Mouse (Mus musculus) fibroblast of lung, adult 2 months (primary cell): ENCODE data around the gene Tmem108.

Experiments
- DNase-seq: peaks from one replicate; pipeline ENCODE4 v3.0.0-alpha.2; 2011; ENCODE audit warnings: low read depth

The Tmem108 gene

DNA sequence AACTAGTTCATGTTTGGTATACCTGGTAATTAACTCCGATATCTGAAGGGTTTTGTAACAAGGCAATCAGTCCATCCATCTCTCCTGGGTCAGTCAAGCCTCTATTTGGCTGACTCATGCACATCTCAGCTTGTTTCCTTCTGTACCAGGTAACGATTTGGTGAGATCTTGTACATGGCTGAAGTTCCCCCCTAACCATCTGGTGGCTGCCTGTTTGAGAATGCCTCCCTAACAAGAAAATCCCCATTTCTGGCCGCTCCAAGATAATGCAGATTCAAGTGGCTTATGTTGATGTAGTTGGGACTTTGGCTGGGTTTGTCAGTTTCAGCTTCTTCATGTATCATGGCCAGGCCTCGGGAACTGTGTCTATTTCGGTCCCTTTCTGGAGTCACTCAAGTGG lies 170.8 kb downstream of the Tmem108 start:
- no peak for DNase-seq

DNA sequence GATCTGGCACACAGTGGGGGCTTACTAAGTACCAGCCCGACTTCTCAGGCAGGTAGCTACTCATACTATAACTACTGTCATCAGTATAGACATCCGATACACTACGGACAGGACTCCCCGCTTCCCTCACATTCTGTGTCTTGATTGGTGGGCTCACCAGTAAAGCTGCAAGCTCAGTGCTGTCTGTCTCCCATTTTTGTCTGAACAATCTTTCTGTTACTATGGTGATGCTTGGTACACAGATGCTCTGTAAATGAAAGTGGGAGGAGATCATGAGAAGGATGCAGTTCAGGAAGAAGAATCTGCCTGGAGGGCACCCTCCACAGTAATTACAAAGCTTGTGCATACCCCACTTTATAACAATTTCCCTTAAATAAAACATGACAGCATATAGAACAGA lies 176.8 kb downstream of the Tmem108 start:
- no peak for DNase-seq

DNA sequence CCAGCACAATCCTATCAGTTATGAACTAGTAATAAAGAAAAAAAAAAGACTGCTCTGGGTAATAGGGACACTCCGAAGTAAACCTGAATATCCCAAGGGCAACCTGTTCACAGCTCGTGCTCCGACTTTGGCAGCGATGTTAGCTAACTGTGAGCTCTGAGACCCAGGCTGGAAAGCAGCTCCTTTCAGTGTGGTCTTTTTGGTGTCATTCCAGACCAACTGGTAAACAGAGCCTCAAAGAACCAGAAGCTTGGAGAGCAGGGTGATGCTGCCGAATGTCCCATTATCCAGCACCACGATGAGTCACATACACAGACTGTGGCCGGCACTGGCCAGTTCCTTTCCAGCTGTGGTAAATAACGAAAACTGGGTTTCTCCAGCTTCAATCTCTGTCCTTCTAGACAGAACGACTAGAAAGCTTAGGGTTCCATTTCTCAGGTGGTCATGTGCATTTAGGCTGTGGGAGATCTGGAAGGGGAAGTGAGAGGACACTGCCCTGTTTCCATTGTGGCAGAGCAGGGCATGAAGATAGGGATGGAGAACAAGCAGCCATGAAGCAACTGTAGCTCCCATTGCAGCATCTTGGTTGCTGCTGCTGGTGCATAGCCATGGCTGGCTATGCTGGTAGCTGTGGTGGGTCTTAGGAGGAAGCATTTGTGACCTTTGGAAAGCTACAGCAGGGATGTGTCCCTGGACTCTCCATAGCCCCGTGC lies 179.2 kb downstream of the Tmem108 start:
- DNase-seq = no peak

DNA sequence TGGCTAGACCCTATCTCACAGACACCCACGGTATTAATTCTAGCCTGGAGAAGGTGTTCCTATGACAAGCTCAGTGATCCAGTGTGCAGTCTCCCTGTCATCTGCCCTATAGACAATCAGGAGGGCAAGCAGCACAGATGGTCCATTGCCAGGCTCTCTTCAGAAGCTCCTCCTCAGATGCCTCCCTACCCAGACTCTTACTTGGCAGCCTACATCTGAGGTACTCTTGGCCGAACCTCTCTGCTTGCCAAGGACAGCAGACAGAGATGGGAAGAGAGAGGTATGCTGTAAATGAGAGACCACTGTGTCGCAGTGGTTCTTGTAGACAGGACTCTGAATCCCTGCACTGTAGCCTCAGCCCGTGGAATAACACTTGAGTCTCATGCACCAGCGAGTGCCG lies 181.0 kb downstream of the Tmem108 start:
- no peak for DNase-seq

DNA sequence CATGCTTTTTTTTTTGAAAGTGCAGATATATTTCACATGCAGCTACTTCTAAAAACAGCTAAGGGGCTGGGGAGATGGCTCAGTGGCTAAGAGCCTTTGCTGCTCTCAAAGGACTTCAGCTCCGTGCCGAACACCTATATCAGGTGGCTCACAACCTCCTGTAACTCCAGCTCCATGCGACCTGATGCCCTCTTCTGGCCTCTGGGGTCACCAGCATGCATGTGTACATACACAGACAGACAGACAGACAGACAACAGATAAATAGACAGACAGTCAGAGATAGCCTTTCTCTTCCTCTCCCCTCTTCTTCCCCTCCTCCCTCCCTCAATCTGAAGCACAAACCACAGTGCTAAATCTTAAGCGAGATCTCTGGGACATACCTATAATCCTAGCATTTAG lies 181.5 kb downstream of the Tmem108 start:
- no peak for DNase-seq

DNA sequence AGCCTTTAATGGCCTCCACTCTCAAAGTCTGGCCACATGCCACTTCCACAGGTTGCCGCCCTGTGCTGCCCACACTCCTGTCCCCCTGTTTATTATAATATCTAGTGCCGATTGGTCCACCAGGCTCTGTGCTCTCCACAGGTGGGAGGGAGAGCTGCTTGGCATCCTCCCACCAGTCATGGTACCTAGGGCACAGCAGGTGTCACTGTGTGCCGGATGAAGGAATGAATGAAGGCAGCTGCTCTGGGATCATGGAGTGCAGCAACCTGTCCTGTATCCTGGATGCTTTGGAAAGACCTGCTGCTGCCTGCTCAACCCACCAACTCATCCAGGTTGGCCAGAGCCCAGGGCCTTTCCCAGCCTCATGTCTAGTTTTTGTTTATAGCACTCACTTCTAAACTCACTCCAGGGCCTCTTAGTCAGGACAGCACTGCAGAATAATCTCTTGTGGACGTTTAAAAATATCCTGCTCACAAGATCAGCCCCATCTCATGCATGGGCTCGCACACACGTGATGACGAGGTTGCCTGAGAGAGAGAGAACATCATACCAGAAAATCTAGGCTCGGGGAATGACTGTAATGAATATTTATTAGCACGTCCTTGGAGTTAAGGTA lies 182.1 kb downstream of the Tmem108 start:
- DNase-seq = no peak

DNA sequence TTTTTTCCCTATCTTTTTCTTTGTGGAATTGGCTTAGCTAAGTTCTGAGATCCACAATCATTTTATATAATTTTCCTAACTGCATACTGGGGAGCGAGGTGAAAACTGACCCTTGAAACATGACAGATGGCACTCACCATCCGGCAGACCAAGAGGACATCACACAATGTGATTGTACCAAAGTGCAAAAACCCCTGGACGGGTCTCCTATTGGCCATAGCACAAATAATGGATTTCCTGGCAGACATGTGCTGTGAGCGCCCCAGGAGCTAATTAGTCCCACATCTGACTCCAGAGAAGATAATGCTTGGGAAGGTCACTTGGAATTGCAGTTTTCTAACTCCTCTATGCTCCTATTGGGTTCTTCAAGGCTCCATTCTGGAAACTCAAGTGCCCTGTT lies 183.9 kb downstream of the Tmem108 start:
- no peak for DNase-seq

DNA sequence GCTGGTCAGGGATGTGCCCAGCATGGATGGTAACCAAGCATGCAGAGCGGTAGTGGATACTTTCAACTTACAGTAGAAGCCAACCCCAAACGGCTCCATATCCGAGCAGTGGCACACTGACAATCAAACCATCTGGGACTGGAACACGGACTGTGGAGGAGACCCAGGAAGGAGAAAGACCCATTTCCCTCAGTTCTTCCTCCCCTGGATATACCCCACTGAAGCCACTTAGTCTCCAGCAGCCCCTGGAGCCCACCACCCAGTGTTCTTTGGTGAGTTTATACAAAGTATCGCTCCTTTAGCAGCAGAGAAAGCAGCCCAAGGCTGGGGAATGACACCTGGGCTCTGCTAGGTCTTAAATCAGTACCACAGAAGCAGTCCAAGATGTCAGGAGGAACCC lies 184.5 kb downstream of the Tmem108 start:
- DNase-seq = no peak

DNA sequence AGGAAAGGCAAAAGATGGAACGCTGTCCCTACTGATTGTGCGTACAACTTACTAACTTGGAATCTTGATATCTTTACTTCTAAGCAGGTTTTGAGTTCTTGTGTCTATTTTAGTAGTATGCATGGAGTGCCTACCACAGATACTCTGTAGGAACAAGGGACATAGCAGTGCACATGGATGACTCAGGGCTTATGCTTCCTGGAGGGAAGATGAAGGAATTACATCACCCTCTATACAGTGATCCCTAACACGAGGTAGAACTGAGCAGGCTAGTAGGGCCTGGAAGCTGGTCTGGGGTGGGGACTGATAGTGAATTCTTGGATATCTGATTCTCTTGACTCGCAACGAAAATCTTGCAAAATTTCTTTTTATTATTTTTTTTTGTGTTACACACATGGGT lies 185.7 kb downstream of the Tmem108 start:
- no peak for DNase-seq

DNA sequence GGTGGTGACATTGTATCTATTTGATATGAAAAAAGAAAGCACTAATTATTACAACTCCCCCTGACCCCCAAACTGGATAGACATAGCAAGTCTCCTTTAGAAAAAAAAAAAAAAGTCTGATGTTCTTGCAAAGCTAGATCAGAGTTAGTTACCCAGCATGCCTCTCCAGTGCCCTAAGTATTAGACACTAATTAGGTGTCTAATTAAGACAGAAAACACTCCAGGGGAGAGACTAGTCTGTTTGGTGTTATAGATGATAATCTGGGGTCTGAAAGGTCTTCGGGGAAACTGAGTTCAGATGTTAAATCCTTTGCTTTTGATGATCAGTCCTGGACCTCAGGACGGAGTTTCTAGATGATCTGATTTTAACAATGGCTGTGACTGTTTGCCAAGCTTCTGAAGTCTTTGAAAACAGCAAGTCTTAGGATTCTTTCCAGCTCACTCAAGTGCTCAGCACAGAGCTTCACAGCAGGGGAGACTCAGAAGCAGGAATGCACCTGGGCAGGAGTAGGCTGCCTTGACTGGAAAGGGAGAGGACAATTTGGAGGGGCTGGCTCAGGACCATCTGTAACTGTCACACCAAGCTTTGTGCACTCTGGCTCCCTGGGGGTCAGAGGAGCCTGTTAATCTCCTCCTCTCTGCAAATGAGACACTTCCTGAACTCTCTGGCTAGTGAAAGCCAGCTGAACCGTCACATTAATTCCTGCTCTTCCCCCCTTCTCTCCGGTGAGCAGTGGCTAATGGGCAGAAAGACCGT lies 187.5 kb downstream of the Tmem108 start:
- no peak for DNase-seq

DNA sequence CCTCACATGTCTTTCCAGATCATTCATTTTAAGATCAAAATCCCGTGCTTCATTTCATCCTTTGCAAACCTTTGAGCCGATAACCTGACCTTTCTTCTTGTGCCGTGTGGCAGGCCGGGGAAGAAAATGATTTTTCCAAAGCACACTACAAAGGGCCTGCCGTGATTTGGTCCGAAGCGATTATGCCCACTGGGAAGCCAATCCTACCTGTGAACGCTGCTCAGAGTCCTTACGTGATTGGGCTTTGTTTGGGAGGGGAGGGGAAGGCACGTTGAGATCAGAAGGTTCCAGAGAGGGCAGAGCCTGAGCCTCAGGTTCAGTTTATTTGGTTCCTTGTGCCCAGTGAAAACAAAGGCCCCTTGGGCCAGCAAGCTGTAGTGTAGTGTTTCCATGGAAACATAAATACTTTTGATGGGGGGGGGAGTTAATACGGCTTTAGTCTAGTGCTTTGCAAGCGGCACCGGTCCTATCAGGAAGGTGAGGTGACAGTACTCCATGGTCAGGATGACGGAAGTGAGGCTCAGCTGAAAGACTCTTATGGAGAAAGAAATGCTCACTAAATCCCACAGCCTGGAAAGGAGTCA lies 191.4 kb downstream of the Tmem108 start:
- no peak for DNase-seq

DNA sequence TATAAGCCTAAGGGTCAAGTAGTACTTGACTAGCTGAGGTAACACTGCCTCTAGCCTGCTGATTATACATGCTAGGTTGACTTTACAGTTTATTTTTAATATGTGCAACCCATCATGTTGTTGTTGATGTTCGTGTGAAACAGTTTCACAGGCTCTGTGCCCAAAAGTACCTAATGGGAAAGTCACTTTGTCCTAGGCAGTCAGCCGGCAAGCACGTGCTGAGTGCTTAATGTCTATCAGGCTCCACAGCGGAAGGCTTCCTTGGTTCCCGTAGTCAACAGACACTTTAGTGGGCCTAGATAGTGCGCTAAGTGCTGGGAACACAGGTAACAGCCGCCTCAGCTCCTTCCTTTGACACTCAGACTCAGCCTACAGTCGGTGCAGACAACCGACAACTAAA lies 192.7 kb downstream of the Tmem108 start:
- DNase-seq = no peak

DNA sequence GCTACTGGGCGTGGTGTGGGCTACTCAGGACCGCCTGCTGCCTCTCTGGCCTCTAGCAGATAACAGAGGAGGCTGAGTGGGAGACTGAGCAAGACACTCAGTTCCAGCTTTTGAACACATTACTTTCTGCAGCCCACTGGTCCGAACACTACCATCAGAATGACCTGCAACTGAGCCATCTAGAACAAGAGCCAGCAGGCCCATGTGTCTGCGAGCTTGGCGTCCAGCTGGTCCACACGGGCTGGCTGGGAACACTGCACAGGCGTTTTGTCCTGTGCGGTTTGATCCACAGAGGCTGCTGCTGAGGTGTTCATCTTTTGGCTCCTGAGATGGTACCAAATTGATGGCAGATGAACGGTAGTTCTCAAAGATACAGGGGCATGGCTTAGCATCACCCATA lies 196.5 kb downstream of the Tmem108 start:
- DNase-seq = no peak

DNA sequence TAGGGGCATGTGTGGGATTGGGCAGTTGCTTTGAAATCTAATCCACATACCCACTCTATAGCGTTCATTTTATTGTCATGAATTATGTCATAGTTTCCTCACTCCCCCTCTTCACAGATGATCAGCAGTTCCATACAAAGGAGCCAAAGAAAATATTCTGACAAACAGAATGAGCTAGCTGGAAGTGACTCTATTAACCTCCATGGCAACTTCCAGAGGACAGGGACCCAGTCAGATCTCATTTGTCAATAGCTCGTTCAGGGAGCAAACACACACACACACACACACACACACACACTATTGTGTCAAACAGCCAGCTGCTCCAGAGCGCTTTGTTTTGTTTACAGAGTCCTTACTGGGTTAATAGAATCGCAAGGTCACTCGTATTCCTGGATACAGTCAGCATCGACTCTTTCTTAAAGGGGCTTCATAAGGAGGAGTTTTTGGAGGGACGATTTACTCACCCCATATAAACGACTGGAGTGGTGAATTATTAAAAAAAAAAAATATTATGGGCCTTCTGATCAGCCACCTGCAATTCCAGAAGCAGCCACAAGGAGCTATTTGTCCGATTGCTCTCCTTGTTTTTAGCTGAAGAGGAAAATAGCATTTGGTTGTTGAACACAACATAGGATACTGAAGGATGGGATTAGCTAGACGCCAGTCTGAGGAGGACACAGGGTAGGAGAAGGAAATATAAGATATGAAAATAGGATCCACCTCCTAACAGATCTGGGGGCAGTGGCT lies 197.6 kb downstream of the Tmem108 start:
- peak; percentile 2 for DNase-seq

DNA sequence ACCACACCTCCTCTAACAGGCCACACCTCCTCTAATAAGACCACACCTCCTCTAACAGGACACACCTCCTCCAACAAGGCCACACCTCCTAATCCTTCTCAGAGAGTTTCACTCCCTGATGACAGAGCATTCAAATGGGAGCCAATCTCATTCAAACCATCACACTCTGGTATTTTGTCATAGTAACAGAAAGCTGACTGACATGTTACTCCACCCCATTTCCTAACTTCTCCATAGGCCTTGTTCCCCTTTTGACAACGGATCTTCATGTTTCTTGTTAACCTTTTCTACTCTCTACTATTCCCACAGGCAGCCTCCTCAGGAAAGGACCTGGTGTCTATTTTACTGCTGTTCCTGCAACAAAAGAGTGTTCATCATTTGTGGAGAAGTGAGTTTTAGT lies 199.6 kb downstream of the Tmem108 start:
- no peak for DNase-seq

DNA sequence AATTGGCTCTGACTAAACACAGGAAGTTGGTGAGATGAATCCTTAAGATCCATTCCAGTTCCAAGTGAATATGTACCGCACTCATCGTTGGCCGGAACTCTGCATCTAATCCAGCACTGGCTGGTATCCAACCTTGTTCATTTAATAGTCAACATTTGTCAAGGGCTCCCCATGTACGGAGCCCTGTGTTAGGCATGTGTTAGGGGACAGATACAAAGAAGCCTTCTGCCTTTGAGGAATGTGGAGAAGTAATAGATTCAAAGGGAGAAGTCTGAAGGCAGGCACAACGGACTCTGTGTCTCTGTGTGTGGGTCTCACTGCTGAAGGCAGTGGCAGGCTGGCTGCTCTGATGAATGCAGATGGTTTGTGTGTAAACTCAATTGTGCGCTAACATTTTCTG lies 202.9 kb downstream of the Tmem108 start:
- DNase-seq = no peak

DNA sequence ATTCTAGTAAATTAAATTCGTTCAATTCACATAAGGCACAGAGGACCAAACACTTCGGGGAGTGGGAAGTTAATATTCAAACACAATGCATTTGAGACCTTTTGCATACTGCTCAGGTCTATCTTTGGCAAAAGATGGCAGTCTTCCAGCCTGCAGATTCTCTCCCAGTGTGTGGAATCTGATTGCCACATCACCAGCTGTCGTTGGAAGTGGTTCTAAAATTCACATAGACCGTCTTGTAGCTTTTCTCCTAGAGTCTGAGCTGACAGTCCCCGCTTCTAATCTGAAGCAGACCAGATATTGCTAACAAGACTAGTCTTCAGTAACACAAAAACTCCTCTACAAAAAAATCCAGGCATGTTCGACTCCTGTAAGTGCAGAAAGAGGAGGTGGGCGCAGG lies 203.4 kb downstream of the Tmem108 start:
- DNase-seq = no peak

DNA sequence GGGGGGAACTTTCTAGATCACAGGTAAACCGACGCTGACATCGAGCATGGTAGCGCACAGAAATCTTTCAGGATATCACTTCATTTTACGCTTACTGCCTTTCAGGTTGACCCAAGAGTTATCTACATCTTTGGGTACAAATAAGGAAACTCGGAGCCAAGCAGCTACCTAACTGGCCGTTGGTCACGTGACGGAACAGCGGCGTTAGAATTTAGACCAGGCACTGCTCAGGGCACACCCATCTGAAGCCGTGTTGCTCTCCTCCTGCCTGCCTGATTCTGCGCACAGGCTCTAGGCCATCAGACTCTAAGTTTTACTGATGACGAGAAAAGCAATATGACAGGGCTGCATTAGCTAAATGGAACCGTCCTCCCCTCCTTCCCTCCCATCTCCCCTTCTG lies 204.6 kb downstream of the Tmem108 start:
- no peak for DNase-seq

DNA sequence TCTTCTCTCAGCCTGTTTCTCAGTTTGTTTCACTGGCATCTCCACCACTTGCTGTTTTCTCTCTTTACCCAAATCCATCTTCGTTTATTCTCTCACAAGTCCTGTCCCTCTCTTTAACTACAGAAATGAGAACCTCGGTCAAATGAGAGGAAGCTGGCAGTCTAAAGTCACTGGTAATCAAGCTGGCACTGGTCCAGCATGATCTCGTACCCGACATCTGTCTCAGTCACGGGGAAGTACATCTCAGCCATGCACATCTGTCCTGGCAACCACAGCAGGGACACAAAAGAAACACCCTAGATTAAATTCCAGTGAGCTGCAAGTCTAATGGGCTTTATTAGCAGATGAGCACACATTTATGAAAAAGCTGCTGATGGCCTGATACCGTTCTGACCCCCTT lies 206.3 kb downstream of the Tmem108 start:
- no peak for DNase-seq

DNA sequence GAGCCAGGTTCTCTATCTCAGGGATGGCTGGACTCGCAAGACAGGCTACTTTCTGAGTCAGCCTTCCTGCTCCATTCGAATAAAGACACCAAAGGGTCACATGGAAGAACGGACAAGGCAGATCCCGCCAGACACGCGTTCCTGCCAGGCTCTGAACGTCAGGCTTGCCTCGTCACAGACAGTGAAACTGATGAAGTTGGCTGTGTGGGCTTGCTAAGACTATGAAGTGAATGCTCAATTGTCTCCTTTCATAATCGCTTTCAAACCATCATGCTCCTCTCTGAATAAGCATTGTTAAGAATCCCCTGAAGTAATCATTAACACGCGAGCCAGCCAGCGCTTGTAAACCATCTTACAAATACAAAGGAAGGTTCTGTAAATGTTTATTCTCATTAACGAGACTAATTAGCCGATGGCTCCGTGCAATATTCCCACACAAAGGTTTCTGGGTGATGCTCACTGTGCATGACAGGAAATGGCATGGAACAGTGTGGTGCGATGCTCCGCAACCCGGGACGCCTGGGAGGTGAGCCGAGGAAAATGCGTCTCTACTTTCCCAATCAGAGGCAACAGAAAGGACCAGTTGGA lies 210.9 kb downstream of the Tmem108 start:
- no peak for DNase-seq

DNA sequence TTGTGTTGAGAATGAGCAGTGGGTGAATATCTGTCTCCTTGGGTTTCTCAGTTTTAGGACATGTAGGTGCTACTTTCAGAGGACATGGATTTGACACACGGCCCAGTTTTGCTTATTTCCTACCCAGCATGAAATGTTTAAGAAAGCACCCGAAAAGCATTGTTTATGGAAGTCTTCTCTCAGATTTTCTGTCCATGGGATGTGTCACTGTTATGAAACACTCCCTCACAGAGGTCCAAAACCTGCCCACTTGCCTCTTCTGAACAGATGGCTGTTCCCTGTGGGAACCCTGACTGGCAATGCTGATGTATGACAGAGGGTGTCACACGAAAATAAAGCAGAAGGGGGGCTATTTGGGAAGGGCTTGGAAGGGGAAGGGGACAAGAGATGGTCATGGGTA lies 212.5 kb downstream of the Tmem108 start:
- DNase-seq = no peak

DNA sequence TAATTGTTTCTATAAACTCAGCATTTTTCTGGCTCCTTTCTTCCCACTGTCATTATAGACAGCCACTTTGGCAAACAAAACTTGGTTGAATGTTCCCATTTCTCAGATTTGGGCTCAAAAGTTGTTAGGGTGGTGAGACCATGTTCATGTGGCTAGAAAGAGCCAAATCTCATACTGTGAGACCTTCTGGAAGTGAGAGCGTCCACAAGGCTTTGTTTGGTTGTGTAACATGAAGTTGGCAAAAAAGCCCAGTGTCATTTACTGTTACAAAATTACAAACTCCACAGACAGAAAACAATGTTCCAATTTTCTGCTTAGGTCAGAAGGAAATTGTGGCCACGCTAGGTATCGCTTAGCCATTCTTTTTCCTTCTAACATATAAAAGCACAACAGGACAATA lies 213.0 kb downstream of the Tmem108 start:
- no peak for DNase-seq
